Mouse (Mus musculus) urinary bladder, postnatal 25 days (tissue): Measurements from ENCODE around the gene Ssh1.
A peak's percentile ranks its signal among the peaks of the same experiment; 100 is the strongest.

Experiments used
- DNase-seq: peaks from one replicate; pipeline ENCODE4 v3.0.0; 2022; ENCODE audit warnings: low spot score

The Ssh1 gene

DNA sequence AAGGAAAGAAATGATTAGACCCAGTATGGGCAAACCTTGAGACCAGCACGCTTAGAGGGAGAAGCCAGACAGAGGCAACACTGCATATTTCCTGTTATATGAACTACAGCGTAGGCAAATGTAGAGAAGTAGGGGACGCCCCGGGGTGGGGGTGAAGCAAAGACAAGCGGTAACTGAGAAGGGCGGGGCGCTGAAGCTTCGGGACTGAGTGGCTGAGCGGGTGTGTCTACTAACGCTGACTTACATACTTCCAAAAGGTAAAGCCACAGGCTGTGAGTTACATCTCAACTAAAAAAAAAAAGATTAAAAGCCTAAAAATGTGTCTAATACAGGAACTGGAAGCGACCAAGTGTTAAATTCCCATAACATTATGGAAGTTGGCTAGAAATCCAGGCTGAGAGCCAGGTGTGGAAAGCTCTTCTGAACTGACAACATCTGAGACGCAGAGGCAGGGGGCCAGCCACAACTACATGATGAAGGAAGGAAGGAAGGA, 1.3 kb downstream of the Ssh1 start:
- DNase-seq = no peak

DNA sequence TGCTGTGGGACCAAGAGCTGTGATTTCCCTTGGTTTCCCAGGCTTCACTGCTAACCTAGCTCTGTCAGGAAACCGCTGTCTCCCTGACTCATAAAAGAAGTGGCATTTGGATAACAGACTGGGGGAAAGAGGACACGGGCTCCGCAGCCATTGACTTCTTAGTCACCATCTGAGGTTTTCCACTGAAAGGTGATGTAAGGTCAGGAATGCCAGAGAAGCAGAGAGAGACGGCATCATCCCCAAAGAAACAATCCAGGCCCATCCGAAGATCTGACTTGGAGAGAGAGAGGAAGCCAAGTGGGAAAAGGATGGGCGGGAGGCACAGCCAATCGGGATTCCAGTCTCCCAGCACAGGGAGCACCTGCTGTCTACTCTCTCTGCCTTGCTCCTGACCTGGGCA, 2.6 kb downstream of the Ssh1 start:
- no peak for DNase-seq

DNA sequence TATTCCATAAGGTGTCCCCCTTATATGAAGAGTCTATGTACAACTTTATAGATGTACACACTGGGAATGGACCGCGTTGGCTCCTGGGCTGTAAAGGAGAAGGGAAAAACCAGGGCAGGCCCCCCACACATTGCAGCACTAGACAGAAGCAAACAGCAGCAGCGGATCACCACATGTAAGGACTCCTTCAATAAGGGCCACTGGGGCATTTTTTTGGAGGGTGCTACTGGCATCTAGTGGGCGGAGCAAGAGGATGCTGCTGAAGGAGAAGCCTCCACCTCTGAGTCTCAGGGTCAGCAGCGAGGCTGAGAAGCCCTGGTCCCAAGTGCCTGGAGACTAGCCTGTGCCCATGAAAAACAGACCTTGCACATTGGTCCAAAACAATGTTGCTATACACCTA, 3.1 kb downstream of the Ssh1 start:
- DNase-seq = no peak

DNA sequence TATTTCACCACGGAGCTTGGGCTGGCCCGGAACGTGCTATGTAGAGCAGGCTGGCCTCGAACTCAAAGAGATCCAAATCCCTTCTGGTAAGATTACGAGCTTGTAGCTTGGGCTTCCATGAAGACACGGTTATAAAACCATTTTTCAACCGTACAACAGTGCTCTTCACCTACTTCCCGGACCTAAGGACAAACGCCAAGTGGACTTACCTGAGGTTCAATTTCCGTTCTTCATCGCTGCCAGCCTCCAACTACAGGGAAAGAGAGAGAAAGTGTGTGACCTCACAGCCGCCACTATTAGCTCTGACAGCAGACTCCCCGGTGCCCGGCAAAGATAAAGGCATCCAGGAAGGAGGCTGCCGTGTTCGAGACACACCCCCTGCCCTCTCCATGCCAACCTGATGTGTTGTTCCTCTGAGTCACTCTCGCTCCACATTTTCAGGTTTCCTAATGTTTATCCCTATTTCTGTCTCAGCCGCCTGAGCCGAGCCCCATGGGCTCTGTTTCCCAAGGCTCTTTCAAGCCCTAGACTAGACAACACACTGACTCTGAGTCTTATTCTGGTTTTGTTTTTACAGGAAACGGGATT, 4.2 kb downstream of the Ssh1 start:
- DNase-seq = no peak

DNA sequence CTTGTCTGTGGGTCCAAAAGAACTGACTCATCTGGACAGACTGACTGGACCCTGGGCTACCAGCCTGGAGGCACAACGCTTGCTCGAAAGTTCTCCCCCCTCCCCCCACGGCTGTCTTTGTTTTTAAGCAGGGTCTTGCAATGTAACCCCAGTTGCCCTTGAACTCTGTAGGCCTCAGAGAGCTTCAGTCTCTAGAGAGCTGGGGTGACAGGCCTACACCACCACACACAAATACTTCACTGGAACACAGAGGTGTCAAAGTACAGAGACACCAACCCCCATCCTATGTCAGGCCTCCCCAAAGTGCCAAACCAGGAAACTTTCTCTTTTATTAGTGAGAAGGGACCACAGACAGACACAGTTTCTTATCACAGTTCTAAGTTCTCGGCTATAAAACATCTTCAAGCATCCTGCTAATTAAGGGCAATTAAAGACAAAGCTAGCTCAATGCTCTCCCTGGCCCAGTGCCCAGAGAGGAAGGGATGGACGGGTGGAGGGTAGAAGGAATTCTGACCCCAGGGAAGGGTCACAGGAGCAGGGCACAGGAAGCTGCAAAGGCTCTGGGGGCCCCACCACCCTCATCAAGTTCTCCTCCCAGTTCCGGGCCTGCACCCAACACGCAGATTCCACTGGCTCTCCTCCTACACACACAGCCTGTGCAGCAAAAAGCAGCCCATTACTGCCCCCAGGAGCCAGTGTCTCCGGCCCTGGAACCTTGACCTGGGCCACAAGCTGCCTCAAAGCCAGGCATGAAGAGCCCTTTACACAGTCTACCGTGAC, 7.3 kb downstream of the Ssh1 start:
- DNase-seq = no peak

DNA sequence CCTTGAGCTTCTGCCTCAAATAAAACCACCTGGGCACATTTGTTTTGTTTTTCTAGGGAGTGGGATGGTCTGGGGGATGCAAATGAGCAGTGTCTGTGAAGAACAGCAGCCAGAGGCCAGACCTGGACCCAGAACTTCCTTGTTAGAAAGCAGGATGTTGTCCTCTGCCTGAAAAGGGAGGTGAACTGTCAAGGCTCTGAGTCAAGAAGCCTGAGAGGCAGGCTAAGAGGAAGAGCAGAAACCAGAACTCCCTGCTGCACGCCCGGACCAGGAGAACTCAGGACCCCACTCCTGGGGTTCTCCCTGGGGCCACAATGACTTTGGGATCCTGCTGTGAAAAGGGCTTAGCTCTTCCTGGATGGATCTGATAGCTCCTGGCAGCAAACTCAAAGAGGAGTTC, 8.0 kb downstream of the Ssh1 start:
- no peak for DNase-seq

DNA sequence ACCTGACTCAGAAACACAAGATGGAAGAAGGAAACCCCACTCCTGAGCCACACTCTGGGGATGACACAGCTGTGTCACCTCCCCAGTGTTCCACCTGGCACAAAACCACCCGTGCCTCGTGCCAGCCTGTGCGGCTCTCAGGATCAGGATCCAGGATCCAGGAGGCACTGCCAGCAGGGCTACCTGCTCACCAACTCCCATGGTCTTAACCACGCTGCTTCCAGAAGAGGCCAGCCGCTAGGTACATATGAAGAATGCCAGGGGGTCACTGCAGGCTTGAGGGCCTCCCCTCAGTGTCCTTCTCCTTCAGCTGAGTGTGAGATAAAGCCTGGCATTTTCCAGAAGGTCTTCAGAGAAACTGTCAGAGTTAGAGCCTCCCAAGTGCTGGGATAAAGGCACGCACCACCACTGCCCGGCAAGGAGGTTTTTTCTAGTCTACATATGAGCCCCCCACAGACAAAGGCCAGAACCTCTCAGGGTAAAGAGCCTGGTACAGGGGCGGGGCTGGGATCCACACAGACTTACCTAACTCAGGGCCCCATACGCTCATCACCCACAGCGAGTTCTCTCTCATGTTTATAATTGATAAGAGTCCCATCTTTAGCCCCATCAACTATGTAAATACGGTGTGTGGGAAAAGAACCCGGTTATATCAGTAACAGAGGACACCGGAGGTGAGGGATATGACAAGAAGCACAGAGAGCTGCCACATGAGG, 9.5 kb downstream of the Ssh1 start:
- no peak for DNase-seq

DNA sequence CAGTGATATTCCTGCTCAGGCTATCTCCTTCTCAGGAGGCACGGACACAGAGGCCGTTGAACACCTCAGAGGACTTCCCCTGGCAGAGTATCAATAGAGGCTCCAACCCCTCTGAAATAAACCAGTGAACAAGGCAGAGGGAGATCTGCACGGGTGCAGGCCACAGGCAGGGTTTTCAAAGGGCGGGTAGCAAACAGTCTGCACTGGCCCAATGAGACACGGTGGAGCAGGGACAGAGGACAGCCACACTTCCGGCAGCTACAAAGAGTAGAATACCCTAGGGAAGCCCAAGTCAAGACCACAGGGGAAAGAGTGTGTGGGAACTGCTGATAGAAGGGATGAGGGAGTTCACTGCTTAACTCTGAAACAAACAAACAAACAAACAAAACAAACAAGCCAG, 10.2 kb downstream of the Ssh1 start:
- DNase-seq = no peak

DNA sequence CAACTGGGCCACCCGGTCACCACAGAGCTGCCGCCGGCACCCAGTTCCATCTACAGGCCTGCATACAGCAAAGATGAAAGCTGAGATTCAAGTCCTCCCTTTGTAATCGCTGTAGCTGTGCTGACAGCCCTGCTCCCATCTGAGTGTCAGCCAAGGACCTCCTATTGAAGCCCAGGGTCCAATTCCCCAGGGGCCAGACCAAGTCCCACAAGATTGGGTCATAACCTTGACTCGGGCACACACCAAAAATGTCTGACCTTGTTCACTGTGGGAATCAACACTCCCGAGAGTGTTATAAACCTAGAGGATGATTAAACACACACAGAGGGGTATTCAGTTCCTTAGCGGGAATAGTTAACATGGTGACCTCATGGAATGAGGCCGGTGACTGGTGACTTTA, 11.9 kb downstream of the Ssh1 start:
- no peak for DNase-seq

DNA sequence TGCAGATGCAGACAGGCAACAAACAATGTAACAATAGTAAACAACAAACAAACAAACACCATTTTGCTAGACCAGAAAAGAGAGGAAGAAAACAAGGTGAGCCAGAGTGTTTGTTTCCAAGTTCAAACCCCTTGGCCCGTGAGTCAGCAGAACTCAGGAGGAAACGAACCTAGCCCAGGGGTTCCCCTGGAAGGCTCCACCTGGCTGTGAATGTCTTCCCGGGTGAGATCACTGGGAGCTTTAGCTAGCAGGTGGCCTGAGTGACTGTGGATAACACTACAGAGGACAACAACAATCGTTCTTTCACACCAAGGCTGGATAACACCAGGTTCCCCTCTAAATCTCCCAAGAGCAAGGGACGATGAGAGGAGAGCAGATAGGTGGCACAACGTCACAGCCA, 12.5 kb downstream of the Ssh1 start:
- no peak for DNase-seq

DNA sequence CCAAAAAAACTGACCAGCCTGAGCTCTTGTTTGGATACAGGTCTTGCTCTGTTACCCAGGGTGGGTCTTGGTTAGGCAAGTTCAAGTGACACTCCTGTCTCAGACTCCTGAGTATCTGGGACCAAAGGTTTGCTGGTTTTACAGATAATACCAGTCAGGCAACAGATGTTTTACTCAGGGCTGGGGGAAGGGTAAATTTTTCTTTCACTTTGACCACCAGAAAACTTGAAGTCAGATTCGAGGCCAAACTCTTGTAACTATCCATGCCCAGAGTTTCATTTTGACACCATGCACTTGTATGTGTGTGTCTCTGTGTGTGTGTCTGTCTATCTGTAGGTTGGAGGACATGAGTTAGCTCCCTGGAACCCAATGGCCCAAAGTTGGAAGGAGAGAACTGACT, 13.2 kb downstream of the Ssh1 start:
- no peak for DNase-seq

DNA sequence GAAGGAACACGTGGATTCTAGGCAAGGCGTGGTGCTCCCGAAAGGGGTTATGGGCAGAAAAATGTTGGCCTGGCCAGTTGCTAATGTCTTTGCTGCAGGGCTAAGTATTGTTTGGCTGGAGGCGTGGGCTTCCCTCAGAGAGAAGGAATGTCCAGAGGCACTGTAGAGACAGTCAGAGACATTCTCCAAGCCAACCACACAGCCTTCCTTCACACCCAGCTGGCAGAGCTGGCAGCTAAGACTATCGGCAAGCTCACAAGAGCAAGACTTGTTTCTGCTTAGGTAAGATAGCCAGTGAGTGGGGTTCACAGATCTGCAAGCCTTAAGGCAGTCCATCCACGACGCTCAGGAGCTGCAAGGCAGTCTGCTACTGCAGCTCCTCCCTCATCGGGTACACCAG, 16.4 kb downstream of the Ssh1 start:
- no peak for DNase-seq

DNA sequence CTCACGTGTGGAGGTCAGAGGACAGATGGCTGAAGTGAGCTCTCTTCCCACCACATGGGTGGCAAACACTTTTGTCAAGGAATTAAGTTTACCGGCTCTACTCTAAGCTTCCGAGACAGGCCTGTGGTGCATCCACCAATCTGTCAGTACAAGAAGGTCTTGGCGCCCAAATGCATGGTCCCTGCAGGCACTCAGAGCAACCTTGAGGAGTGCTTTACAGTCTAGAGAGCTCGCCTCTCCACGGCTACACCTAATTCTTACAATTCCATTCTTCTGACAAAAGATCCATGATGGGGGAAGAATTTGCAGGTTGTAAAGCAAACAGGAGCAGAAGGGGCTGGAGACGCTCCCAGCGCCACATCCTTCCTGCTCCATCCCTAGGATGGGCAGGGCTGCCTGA, 17.1 kb downstream of the Ssh1 start:
- no peak for DNase-seq

DNA sequence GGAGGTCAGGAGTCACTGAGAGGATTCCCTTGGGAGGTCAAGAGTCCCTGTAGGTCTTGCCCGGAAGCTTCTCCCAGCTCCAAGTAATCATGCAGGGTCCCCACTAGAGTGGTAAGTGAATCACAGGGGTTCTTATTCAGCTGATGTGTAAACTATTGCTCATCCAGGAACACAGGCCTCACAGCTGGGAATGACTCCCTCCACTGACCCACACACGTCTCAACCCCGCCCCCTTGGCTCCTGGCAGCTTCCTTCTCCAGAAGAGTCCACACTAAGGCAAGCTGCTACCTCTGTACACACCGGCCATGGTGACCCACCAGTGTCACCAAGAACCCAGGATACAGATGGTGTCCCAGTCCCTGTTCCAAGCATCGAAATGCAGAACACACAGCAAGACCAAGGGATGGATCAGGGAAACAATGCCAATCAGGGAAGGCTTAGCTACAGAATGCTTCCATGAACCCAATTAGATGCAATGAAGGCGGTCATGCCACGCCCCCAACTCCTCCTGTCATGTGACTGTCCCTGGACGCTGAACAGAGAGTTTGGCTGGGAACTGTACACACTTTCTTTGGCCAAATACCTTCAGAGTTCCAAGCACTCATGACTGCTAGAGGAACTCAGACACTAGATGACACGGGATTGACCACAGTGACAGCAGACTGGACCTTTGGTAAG, 18.0 kb downstream of the Ssh1 start:
- DNase-seq = peak; percentile 48

DNA sequence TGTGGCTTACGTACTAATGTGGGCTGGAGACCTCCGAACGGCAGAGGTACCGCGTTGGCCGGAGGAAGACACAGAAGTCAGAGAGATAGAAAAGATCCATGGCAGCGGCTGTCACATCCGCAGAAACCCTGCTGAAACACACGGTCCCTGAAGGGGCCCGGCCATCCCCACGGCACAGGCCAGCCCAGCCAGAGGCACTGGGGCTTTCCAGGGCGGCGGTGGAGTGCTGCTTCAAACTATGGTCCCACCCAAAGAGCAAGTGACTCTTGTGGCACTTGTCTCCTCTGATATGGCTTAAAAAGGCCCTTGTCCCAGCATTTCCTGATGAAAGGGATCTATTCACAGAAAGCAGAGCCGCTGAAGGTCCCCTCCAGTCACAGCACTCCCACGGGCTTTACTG, 19.1 kb downstream of the Ssh1 start:
- DNase-seq = no peak

DNA sequence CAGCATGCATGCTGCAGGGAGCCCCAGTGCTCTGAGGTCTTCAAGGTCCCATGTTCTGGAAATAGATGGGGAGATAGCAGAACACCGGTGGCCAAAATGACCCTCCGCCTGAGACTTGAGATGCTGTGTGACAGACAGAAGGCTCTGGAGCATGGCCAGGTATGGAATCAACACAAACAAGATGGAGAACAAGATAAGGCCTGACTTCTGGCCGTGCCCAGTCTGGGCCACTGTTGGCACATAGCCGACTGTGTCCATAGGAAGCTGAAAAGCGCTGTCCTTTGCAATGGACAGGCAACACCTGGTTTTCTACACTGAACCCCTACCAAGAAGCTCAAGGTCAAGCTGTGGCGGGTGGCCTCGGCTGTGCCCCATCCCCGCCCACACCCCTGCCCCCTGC, 19.9 kb downstream of the Ssh1 start:
- DNase-seq = no peak

DNA sequence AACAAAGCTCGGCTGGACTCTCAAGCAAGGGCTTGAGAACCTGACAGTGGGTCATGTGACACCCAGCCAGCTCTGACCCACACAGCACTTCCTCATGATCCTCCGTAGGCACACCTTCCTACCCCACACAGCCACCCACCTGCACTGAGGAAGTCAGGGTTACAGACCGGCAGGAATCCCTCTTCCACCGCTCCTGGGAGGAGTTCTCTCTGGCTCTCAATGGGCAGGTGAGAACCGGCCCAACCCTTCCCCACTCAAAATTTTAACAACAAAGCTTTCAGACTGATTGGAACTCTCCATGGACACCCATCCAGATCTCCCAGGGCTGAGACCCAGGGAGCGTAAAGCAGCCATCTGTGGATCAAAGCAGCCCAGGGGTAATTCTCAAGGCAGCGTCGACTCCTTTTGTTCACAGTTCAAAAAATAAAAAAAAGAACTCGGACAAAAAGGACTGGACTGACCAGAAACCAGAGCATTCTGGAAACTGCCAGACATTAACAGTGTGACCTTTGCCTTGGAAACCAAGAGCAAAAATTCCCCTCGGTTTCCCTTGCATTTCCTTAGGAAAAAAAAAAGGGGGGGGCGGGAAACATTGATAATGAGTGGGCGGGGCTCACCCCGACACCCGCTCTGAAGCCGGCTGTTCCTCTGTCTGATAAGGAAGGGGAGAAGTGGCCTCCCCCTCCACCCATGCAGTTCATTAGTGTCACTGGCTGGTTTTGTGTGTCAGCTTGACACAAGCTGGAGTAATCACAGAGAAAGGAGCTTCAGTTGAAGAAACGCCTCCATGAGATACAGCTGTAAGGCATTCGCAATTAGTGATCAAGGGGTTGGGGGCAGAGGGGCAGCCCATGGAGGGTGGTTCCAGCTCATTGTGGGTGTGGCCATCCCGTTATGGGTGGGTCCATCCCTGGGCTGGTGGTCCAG, 20.8 kb downstream of the Ssh1 start:
- DNase-seq = no peak

DNA sequence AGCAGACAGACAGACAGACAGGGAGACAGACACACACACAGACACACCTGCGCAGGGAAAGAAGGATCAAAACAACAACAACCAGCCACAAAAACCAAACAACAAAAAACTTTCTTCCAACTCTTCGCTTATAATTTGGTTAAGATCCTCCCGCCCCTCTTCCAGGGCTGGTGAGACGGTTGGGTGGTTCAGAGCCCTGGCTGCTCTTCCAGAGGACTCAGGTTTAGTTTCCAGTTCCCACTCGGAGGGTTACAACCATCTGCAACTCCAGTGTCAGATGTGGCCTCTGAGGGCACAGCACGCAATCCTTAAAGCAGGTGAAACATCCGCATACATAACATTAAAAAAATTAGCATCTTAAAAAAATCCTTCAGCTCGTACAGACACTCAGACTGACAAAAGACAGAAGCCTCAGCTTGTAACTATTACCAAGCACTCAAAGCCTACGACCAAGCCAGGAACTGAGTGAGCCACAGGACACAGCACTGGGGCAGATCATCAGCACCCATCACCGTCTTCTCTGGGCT, 22.2 kb downstream of the Ssh1 start:
- no peak for DNase-seq

DNA sequence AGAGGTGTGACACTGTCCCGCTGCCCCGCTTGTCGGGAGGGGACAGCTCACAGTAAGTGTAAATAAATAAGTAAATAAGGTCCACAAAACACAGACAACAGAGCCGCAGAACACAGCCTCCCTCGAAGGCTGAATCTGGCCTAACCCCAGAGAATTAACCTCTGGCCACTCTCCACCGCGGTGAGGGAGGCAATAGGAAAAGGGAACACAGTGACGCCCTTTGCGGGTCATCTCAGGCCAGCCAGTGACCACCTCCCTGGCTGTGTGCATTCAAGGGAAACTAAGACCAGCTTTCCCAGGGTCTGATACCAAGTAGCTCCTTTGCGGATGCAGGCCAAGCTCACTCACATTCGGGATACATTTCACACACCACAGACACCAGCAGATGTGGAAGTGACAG, 25.3 kb downstream of the Ssh1 start:
- DNase-seq = no peak

DNA sequence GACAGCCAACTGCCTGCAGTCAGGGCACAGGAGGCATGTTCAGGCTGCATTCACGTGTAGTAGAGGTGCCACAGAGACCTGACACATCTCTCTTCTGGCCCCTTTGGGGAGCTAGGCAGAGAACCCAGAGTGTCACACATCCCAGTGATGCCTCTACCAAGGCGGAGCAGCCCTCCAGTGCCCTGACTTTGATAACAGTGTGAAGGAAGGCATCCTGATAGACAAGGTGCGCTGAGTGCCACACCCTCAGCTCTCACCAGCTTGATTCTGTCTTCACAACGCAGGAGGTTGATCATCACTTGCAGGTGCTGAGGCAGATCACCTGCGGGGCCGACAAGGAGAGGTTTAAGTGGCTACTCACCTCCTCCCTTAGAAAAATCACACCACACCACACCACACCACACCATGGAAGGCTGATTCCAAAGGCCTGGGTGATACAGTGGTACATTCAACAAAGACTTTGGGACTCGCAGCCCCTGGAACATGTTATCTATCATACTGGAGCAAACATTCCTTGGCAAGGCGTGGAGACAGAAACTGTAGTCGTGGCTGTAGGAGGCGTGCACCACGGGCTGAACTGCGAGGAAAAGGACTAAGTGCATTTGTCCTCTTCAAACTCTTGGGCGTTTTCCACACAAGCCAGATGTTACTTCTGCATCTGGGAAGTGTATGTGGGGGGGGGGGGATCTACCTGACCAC, 27.1 kb downstream of the Ssh1 start:
- no peak for DNase-seq

DNA sequence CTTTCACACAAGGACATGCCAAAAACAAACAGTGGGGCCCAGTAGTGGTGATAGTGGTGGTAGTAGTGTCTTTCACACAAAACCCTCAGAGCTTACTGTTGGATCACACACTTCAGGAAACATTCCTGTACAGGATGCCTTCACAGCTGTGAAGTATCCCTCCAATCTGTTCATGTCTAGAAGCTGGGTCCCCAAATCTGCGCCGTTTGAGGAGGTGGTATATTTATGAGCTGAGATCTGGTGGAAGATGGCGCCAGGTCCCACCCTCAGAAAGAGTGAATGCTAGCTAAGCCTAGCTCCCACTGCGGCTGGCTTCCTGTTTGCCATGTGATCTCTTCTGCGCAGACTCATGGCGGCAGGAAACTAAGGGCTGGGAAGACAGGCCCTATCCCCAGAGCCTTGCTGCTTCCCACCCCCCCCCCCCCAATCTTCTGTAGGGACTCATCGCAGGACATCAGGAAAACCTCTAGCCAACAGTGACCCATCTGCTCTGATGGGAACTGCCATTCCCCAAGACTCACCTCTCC, 28.0 kb downstream of the Ssh1 start:
- DNase-seq = no peak
